ENCODE assay signal across 9 mouse cellular contexts in the genomic region with DNA sequence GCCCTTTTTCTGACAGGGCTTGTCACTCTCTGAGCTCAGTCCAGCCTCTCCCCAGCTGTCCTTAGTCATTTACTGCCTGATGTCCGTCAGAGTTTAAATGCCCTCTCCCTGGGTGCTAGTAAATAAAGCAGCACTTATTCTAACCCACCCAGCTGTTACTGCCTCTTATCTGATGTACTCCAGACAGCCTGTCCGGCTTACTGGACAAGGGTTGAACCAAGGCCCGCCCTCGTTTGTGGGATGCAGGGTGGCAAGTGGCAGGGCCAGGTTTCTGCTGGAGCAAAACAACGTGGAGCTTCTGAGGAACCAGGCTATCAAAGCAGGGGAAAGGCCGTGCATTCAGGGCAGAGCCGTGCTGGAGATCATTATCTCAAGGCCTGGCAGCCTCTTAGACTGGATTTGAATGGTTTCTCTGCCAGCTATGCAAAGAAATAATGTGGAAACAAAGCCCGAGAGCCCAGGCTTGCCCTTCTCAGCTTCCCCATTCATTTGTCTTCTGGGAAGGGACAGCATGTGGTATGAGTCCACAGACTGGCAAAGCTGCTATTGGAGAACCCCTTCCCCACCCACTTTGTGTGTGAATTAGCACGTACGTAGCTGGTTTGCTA. TPM values are rescaled to one million over a fixed set of nuclear protein-coding genes. Genes with fewer than 3 reads are reported as not detected.
DNase-seq lines count a peak whose midpoint lies in the region; ATAC-seq lines count a peak whose summit lies in the region.
"Had no signal": no experiment of that assay in that cellular context is flagged by ENCODE, and none has a peak within 500 bp of the region (broad histone marks: within the 10 kb centered on the region; RNA-seq: fewer than 3 reads in every experiment).

No protein-coding gene starts in this region.

- H3K4me1 ChIP-seq in embryonic facial prominence, embryonic 14.5 days (ENCODE audit: control insufficient read depth, insufficient read depth, low read length) = peaks cover 29% of the 10 kb centered on the region
- peaks cover 51% of the 10 kb centered on the region for H3K4me1 ChIP-seq in kidney, embryonic 14.5 days (ENCODE audit: control insufficient read depth, insufficient read depth, low read length)
- H3K4me1 ChIP-seq in lung, embryonic 16.5 days (replicated peaks; ENCODE audit: control insufficient read depth, insufficient read depth, low read length) = peaks cover 76% of the 10 kb centered on the region

- no peak overlapping the region for H3K9ac ChIP-seq in embryonic facial prominence, embryonic 14.5 days (ENCODE audit: low read depth, low read length)
- H3K9ac ChIP-seq in kidney, embryonic 14.5 days (ENCODE audit: low read depth, low read length) = no peak overlapping the region
- H3K9ac ChIP-seq in lung, embryonic 16.5 days (ENCODE audit: low read length) = peak overlapping the region; percentile 57

- H3K4me3 ChIP-seq in embryonic facial prominence, embryonic 14.5 days (ENCODE audit: low read depth, low read length) = no peak overlapping the region
- no peak overlapping the region for H3K4me3 ChIP-seq in kidney, embryonic 14.5 days (ENCODE audit: low read length)
- no peak overlapping the region for H3K4me3 ChIP-seq in lung, embryonic 16.5 days (ENCODE audit: low read length)
- H3K4me3 ChIP-seq: layer of hippocampus, adult 2 months had no signal

- WGBS in embryonic facial prominence, embryonic 14.5 days = 49% methylated on average over 10 of the region's 10 CpGs
- WGBS in kidney, embryonic 14.5 days = 34% methylated on average over 10 of the region's 10 CpGs
- WGBS in lung, embryonic 16.5 days = 20% methylated on average over 10 of the region's 10 CpGs

- H3K27me3 ChIP-seq in embryonic facial prominence, embryonic 14.5 days (replicated peaks; ENCODE audit: control insufficient read depth, insufficient read depth, low read length) = no peaks in the 10 kb centered on the region
- no peaks in the 10 kb centered on the region for H3K27me3 ChIP-seq in kidney, embryonic 14.5 days (ENCODE audit: control insufficient read depth, insufficient read depth, low read length)
- no peaks in the 10 kb centered on the region for H3K27me3 ChIP-seq in lung, embryonic 16.5 days (ENCODE audit: control insufficient read depth, insufficient read depth, low read depth, low read length)

- peak; percentile 34; the same call in 1 of the 2 replicates for ATAC-seq in embryonic facial prominence, embryonic 14.5 days (ENCODE audit: low read depth)
- no peak for ATAC-seq in kidney, embryonic 14.5 days (ENCODE audit: low FRiP score, low TSS enrichment)
- ATAC-seq in lung, embryonic 16.5 days (ENCODE audit: low read depth) = peak; percentile 53

- no peaks in the 10 kb centered on the region for H3K9me3 ChIP-seq in embryonic facial prominence, embryonic 14.5 days (ENCODE audit: control insufficient read depth, low read length)
- H3K9me3 ChIP-seq in kidney, embryonic 14.5 days (ENCODE audit: control insufficient read depth, low read length) = no peaks in the 10 kb centered on the region
- H3K9me3 ChIP-seq in lung, embryonic 16.5 days (ENCODE audit: control insufficient read depth, low read length) = no peaks in the 10 kb centered on the region

- DNase-seq in MN1 (ENCODE audit: low spot score) = peak; percentile 88
- peak; percentile 82 for DNase-seq in embryonic facial prominence, embryonic 14.5 days (ENCODE audit: low spot score)
- no peak for DNase-seq in layer of hippocampus, postnatal 10 days (ENCODE audit: low spot score in 2 of 2)
- DNase-seq in layer of hippocampus, postnatal 14 days (ENCODE audit: low spot score in 2 of 2) = no peak
- no peak for DNase-seq in heart, adult 8-10 months (ENCODE audit: low spot score)
- DNase-seq in adrenal gland, postnatal 36 days = no peak

- peaks cover 11% of the 10 kb centered on the region; the same call in 1 of the 2 replicates for H3K36me3 ChIP-seq in embryonic facial prominence, embryonic 14.5 days (ENCODE audit: control insufficient read depth, insufficient read depth, low read length)
- H3K36me3 ChIP-seq in kidney, embryonic 14.5 days (ENCODE audit: control insufficient read depth, insufficient read depth, low read length) = peaks cover 4% of the 10 kb centered on the region; the same call in 1 of the 2 replicates
- peaks cover 13% of the 10 kb centered on the region for H3K36me3 ChIP-seq in lung, embryonic 16.5 days (ENCODE audit: control insufficient read depth, insufficient read depth, low read length)

- no peak overlapping the region for H3K4me2 ChIP-seq in embryonic facial prominence, embryonic 14.5 days (ENCODE audit: low read depth, low read length)
- no peak overlapping the region for H3K4me2 ChIP-seq in kidney, embryonic 14.5 days (replicated peaks; ENCODE audit: low read depth, low read length)
- no peak overlapping the region; the same call in 1 of the 2 replicates for H3K4me2 ChIP-seq in lung, embryonic 16.5 days (ENCODE audit: low read depth, low read length)

- no peak overlapping the region; the same call in 1 of the 2 replicates for H3K27ac ChIP-seq in embryonic facial prominence, embryonic 14.5 days (replicated peaks; ENCODE audit: low read depth, low read length)
- peak overlapping the region; percentile 65 for H3K27ac ChIP-seq in kidney, embryonic 14.5 days (ENCODE audit: low read depth, low read length)
- H3K27ac ChIP-seq in lung, embryonic 16.5 days (ENCODE audit: low read length) = peak overlapping the region; percentile 97
- H3K27ac ChIP-seq: layer of hippocampus, adult 2 months had no signal

RNA-seq across cellular contexts. Expression of a gene that starts 7.4 kb away (rescaled TPM):
- 37.9 and 41.3 TPM in 2 replicates for polyA plus RNA-seq in embryonic facial prominence, embryonic 14.5 days (2014; fragmentation: Nextera tagmentation; extraction: Ambion mirVana)
- polyA plus RNA-seq in kidney, embryonic 14.5 days (2014; fragmentation: Nextera tagmentation; extraction: Ambion mirVana) = 20.8 and 28.6 TPM in 2 replicates
- 130 and 135 TPM in 2 replicates for polyA plus RNA-seq in lung, embryonic 16.5 days (2015; fragmentation: Nextera tagmentation; extraction: Ambion mirVana)
- total RNA-seq in layer of hippocampus, postnatal 10 days (2021) = 10 to 100 TPM; 13.1 to 14.3 TPM
- 10 to 100 TPM; 14.1 to 19.2 TPM for total RNA-seq in layer of hippocampus, postnatal 14 days (2021)
- total RNA-seq in heart, adult 8-10 months (2022) = 10 to 100 TPM; 18.3 to 35.3 (median 28.0) TPM
- total RNA-seq in adrenal gland, postnatal 36 days (2021) = 10 to 100 TPM; 38.7 to 39.1 TPM

RNA-seq across cellular contexts. Expression of a gene that starts 34.5 kb away (rescaled TPM):
- polyA plus RNA-seq in embryonic facial prominence, embryonic 14.5 days (2014; fragmentation: Nextera tagmentation; extraction: Ambion mirVana) = 40.8 and 44.2 TPM in 2 replicates
- polyA plus RNA-seq in kidney, embryonic 14.5 days (2014; fragmentation: Nextera tagmentation; extraction: Ambion mirVana) = 1.7 and 4.0 TPM in 2 replicates
- polyA plus RNA-seq in lung, embryonic 16.5 days (2015; fragmentation: Nextera tagmentation; extraction: Ambion mirVana) = 159 and 191 TPM in 2 replicates
- 1 to 10 TPM; 5.3 to 9.5 TPM for total RNA-seq in layer of hippocampus, postnatal 10 days (2021)
- total RNA-seq in layer of hippocampus, postnatal 14 days (2021) = 1 to 10 TPM; 3.3 to 4.5 TPM
- total RNA-seq in heart, adult 8-10 months (2022) = 10 to 100 TPM in 1 of 4 experiments, 1 to 10 TPM in 3; 5.9 to 14.1 (median 8.2) TPM
- 1 to 10 TPM; 9.3 to 9.8 TPM for total RNA-seq in adrenal gland, postnatal 36 days (2021)

RNA-seq across cellular contexts. Expression of a gene that starts 39.5 kb away (rescaled TPM):
- polyA plus RNA-seq in embryonic facial prominence, embryonic 14.5 days (2014; fragmentation: Nextera tagmentation; extraction: Ambion mirVana) = 0.18 and 0.43 TPM in 2 replicates
- 0.14 and 0.28 TPM in 2 replicates for polyA plus RNA-seq in kidney, embryonic 14.5 days (2014; fragmentation: Nextera tagmentation; extraction: Ambion mirVana)
- 0.09 and 0.24 TPM in 2 replicates for polyA plus RNA-seq in lung, embryonic 16.5 days (2015; fragmentation: Nextera tagmentation; extraction: Ambion mirVana)
- total RNA-seq in layer of hippocampus, postnatal 10 days (2021) = under 1 TPM; 0.51 to 0.53 TPM
- under 1 TPM in 1 of 2 experiments, not detected in 1; 0.39 TPM for total RNA-seq in layer of hippocampus, postnatal 14 days (2021)
- not detected for total RNA-seq in heart, adult 8-10 months (2022)
- total RNA-seq in adrenal gland, postnatal 36 days (2021) = not detected

Comparison
In these comparisons a context has a peak if more than half of its experiments do, and no peak if none do; other contexts are left out.
1. DNase-seq: peak in MN1 (single experiment) and embryonic facial prominence, embryonic 14.5 days (single experiment); none in layer of hippocampus, postnatal 10 days (0 of 2), layer of hippocampus, postnatal 14 days (0 of 2), heart, adult 8-10 months (single experiment) and adrenal gland, postnatal 36 days (0 of 2).